Comparison of ENCODE assay signal across 27 mouse cellular contexts in genomic region chr6:129124531-129124930, GRCm38 (mm10). TPM values are rescaled to one million over a fixed set of nuclear protein-coding genes. Genes with fewer than 3 reads are reported as not detected.
DNase-seq lines count a peak whose midpoint lies in the region; ATAC-seq and TF ChIP-seq lines count a peak whose summit lies in the region.
"Not testable (repeated sequence)": the region's sequence is repeated elsewhere in the genome, so short reads cannot be mapped to it uniquely, and the experiment has no call there.
"Had no signal": no experiment of that assay in that cellular context is flagged by ENCODE, and none has a peak within 500 bp of the region (broad histone marks: within the 10 kb centered on the region; RNA-seq: fewer than 3 reads in every experiment).

No protein-coding gene starts in this region.

- not testable (repeated sequence) for H3K9me3 ChIP-seq in MEL (replicated peaks; ENCODE audit: insufficient read depth, low read length); lung, embryonic 14.5 days (ENCODE audit: low read depth, low read length); midbrain, postnatal 0 days (ENCODE audit: low read length)

- intact Hi-C loops in heart, adult 2 months (cut with DNase I), result loop anchor here (10.0 kb wide), 1 partner anchor 510 kb away; no protein-coding TSS in a partner anchor

- H3K79me2 ChIP-seq in MEL (ENCODE audit: control insufficient read depth, insufficient read depth, low read length, poor library complexity); heart, adult 2 months (replicated peaks; ENCODE audit: control insufficient read depth, insufficient read depth, low read length): not testable (repeated sequence)

- not testable (repeated sequence) for H3K9ac ChIP-seq in MEL (ENCODE audit: control insufficient read depth, low read depth, low read length, poor library complexity, severe bottlenecking); heart, adult 2 months (ENCODE audit: low read depth, low read length); lung, embryonic 14.5 days; midbrain, postnatal 0 days (replicated peaks; ENCODE audit: low read length, poor library complexity, severe bottlenecking)

- not testable (repeated sequence) for H3K27ac ChIP-seq in MEL (ENCODE audit: control insufficient read depth, low read depth, low read length); lung, embryonic 14.5 days (ENCODE audit: low read depth); midbrain, postnatal 0 days (ENCODE audit: low read depth, low read length)
- peak overlapping the region; percentile 30; the same call in 1 of the 2 replicates for H3K27ac ChIP-seq in heart, adult 2 months

- not testable (repeated sequence) for TF ChIP-seq RAD21 in MEL (IDR thresholded peaks at IDR 0.05; ENCODE audit: low read depth, low read length)

- not testable (repeated sequence) for H3K36me3 ChIP-seq in MEL (ENCODE audit: control insufficient read depth in 1 of 2, insufficient read depth in 2 of 2, low read length in 2 of 2); heart, adult 2 months (ENCODE audit: control insufficient read depth, insufficient read depth, low read length); lung, embryonic 14.5 days (ENCODE audit: insufficient read depth); midbrain, postnatal 0 days (ENCODE audit: insufficient read depth, low read length)

- not testable (repeated sequence) for H3K4me3 ChIP-seq in MEL (ENCODE audit: control insufficient read depth in 1 of 2, insufficient read depth in 1 of 2, low read depth in 2 of 2, low read length in 2 of 2); heart, adult 2 months; lung, embryonic 14.5 days (ENCODE audit: low read depth, low read length); midbrain, postnatal 0 days (ENCODE audit: low read depth, low read length)

- not testable (repeated sequence) for H3K27me3 ChIP-seq in MEL (ENCODE audit: control insufficient read depth in 1 of 2, insufficient read depth in 2 of 2, low read length in 2 of 2); heart, adult 2 months (ENCODE audit: control insufficient read depth, insufficient read depth, low read length); lung, embryonic 14.5 days (ENCODE audit: insufficient read depth, low read length); midbrain, postnatal 0 days (ENCODE audit: insufficient read depth, low read length)

- ATAC-seq in lung, embryonic 14.5 days (ENCODE audit: insufficient read depth); midbrain, postnatal 0 days (ENCODE audit: low FRiP score): not testable (repeated sequence)

- DNase-seq in MEL (ENCODE audit: low read depth, low spot score), result peak; percentile 37
- DNase-seq in brain, embryonic 14.5 days (ENCODE audit: low read depth), result peak; percentile 59
- peak; percentile 30 for DNase-seq in gastrocnemius, adult 18-20 months (ENCODE audit: low spot score)
- not testable (repeated sequence) for DNase-seq in heart, adult 2 months
- DNase-seq in lung, embryonic 14.5 days, result peak; percentile 77
- DNase-seq in lung, postnatal 25 days (ENCODE audit: low spot score), result peak; percentile 21
- DNase-seq in midbrain, postnatal 0 days (ENCODE audit: low spot score), result peak; percentile 11

- TF ChIP-seq CTCF in MEL (IDR thresholded peaks at IDR 0.05 in 2 of 3, conservative IDR thresholded peaks at IDR 0.05 in 1 of 3; ENCODE audit: control insufficient read depth in 1 of 3, insufficient read depth in 1 of 3, low read depth in 2 of 3, low read length in 3 of 3, poor library complexity in 1 of 3, severe bottlenecking in 1 of 3); brain, embryonic 14.5 days (IDR thresholded peaks at IDR 0.05; ENCODE audit: borderline replicate concordance, extremely low read depth, insufficient read depth, insufficient read length); heart, adult 2 months (IDR thresholded peaks at IDR 0.05); lung, embryonic 14.5 days (IDR thresholded peaks at IDR 0.05; ENCODE audit: low read depth); midbrain, postnatal 0 days (IDR thresholded peaks at IDR 0.05): not testable (repeated sequence)

- TF ChIP-seq POLR2A in MEL (IDR thresholded peaks at IDR 0.05; ENCODE audit: control insufficient read depth in 1 of 2, insufficient read depth in 1 of 2, low read depth in 1 of 2, low read length in 2 of 2, poor library complexity in 1 of 2); brain, embryonic 14.5 days (IDR thresholded peaks at IDR 0.05; ENCODE audit: borderline replicate concordance, extremely low read depth, insufficient read depth, insufficient read length, poor library complexity, severe bottlenecking); heart, adult 2 months (IDR thresholded peaks at IDR 0.05; ENCODE audit: insufficient read depth, low read depth, low read length): not testable (repeated sequence)

- not testable (repeated sequence) for H3K4me2 ChIP-seq in lung, embryonic 14.5 days; midbrain, postnatal 0 days (ENCODE audit: low read depth, low read length, poor library complexity, severe bottlenecking)

- not testable (repeated sequence) for H3K4me1 ChIP-seq in MEL (ENCODE audit: control insufficient read depth in 1 of 2, insufficient read depth in 2 of 2, low read length in 2 of 2); heart, adult 2 months (ENCODE audit: control insufficient read depth, insufficient read depth, low read length); lung, embryonic 14.5 days (ENCODE audit: insufficient read depth); midbrain, postnatal 0 days (ENCODE audit: insufficient read depth, low read length)

- TF ChIP-seq EP300 in MEL (IDR thresholded peaks at IDR 0.05; ENCODE audit: low read depth in 1 of 2, low read length in 2 of 2); heart, adult 2 months (IDR thresholded peaks at IDR 0.05; ENCODE audit: insufficient read depth, low read depth, low read length): not testable (repeated sequence)

RNA-seq across cellular contexts. Expression of gene Clec2e, which starts 23.8 kb away (rescaled TPM):
- total RNA-seq in MEL (2012; rRNA removed), result not detected in 2 replicates
- not detected for polyA plus RNA-seq in MEL (2012; ENCODE audit: insufficient read depth in 1 of 2, insufficient read length in 2 of 2, low read depth in 1 of 2, low replicate concordance in 2 of 2, missing spikeins in 1 of 2)
- 0.06 TPM in 1 of 2 replicates, not detected in the other for polyA plus RNA-seq in brain, embryonic 14.5 days (2012; rRNA removed)
- under 1 TPM; 0.31 to 0.59 TPM for total RNA-seq in gastrocnemius, adult 18-20 months (2021)
- total RNA-seq in heart, adult 2 months (2021), result under 1 TPM in 1 of 2 experiments, not detected in 1; 0.26 TPM
- polyA plus RNA-seq in heart, adult 2 months (2012; rRNA removed), result 0.06 and 0.10 TPM in 2 replicates
- not detected in 2 replicates for polyA plus RNA-seq in lung, embryonic 14.5 days (2014; fragmentation: Nextera tagmentation; extraction: Ambion mirVana)
- not detected in 2 replicates for total RNA-seq in midbrain, postnatal 0 days (2014; rRNA removed)
- not detected in 2 replicates for polyA plus RNA-seq in midbrain, postnatal 0 days (2015; fragmentation: Nextera tagmentation; extraction: Ambion mirVana)
- total RNA-seq: adrenal gland, adult 18-20 months; adrenal gland, postnatal 10 days; adrenal gland, postnatal 36 days; forebrain, postnatal 0 days; granulocyte monocyte progenitor cell, adult 5-6 weeks; heart, postnatal 10 days; heart, postnatal 36 days had no signal
- polyA plus RNA-seq: activated CD4-positive, CD25-positive, alpha-beta regulatory T cell, adult 4 months; C2C12; CD4-positive, CD25-positive, alpha-beta regulatory T cell, adult 4 months; cortical plate, adult 2 months; embryonic facial prominence, embryonic 10.5 days; embryonic facial prominence, embryonic 13.5 days; forebrain, embryonic 10.5 days; forebrain, embryonic 13.5 days; forebrain, postnatal 0 days; heart, embryonic 12.5 days; heart, embryonic 15.5 days; hindbrain, embryonic 10.5 days; hindbrain, embryonic 13.5 days; hindbrain, embryonic 16.5 days had no signal

RNA-seq across cellular contexts. Expression of gene Clec2d, which starts 55.9 kb away (rescaled TPM):
- total RNA-seq in MEL (2012; rRNA removed), result 1.7 and 2.8 TPM in 2 replicates
- under 1 TPM in 1 of 2 experiments, not detected in 1; 0.50 TPM for polyA plus RNA-seq in MEL (2012; ENCODE audit: insufficient read depth in 1 of 2, insufficient read length in 2 of 2, low read depth in 1 of 2, low replicate concordance in 2 of 2, missing spikeins in 1 of 2)
- polyA plus RNA-seq in brain, embryonic 14.5 days (2012; rRNA removed), result 1.9 and 2.1 TPM in 2 replicates
- 10 to 100 TPM; 54.9 to 94.0 TPM for total RNA-seq in gastrocnemius, adult 18-20 months (2021)
- 10 to 100 TPM; 28.7 to 40.7 TPM for total RNA-seq in heart, adult 2 months (2021)
- 32.4 and 47.0 TPM in 2 replicates for polyA plus RNA-seq in heart, adult 2 months (2012; rRNA removed)
- polyA plus RNA-seq in lung, embryonic 14.5 days (2014; fragmentation: Nextera tagmentation; extraction: Ambion mirVana), result 0.51 and 0.59 TPM in 2 replicates
- 11.0 and 12.9 TPM in 2 replicates for total RNA-seq in midbrain, postnatal 0 days (2014; rRNA removed)
- polyA plus RNA-seq in midbrain, postnatal 0 days (2015; fragmentation: Nextera tagmentation; extraction: Ambion mirVana), result 0.13 TPM in 1 of 2 replicates, not detected in the other
- polyA plus RNA-seq: embryonic facial prominence, embryonic 10.5 days; forebrain, embryonic 10.5 days; forebrain, embryonic 13.5 days; forebrain, postnatal 0 days; hindbrain, embryonic 10.5 days; hindbrain, embryonic 13.5 days had no signal

Comparison
In these comparisons a context has a peak if more than half of its experiments do, and no peak if none do; other contexts are left out.
1. RNA of gene Clec2d, which starts 55.9 kb away (polyA plus RNA-seq): 32.4 to 47.0 TPM in heart, adult 2 months; 1.9 to 2.1 TPM in brain, embryonic 14.5 days, 0.51 to 0.59 TPM in lung, embryonic 14.5 days, 0.50 TPM in MEL and 0.13 TPM in midbrain, postnatal 0 days; every median in the first group is over 10 times any median in the second.